Mouse (Mus musculus) B cell, adult 67 days (primary cell): ENCODE results near the gene Olfr374. TPM values are rescaled to one million over a fixed set of nuclear protein-coding genes. Genes with fewer than 3 reads are reported as not detected.

ENCODE experiments used
- total RNA-seq, 2 experiments: library from RNA; stranded (reverse); gene quantifications; 4 replicates each; pipeline ENCODE4 v1.2.4; 2023

Gene Olfr374
- under 1 TPM; 0.09 to 0.27 TPM for total RNA-seq

DNA sequence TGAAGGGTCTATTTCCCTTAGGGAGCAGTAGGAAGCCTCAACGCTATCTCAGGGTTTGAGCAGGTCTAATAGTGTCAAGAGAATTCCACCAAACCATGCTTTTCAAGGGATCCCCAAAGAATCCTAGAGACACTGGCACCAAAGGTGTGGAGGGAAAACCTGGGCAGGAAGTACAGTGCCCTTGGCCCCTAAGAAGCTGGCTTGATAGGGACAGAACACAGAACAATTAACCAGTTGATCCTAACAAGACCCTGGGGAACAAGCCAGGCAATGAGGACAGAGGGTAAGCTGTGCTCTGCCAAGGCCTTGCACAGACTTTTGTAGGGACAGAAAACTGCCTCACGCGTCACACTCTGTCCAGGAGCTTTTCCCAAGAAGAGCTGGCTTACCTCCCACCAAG, at the start of gene Olfr374:
TSS of gene Olfr374 (plus strand) at position 301 of the 400 bp plus-strand sequence.

DNA sequence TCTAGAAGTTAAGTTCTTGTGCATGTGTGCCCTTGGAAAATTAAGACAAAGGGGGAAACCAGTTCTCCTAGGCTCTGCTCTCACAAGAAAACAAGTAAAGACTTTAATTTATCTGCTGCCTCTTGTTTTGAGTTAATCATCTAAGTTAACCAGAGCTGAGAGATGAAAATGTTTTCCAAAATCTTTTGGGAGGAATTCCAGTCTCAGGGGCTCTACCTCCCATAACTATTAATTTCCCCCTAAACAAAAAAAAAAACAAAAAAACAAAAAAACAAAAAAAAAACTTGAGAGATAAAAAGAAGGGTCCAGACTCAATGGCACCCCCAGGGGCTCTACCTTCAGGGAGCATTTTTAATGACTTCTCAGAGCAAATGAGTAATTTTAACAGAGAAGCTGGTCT, 24.0 kb upstream of the Olfr374 start, which contains the start of gene Olfr373:
TSS of gene Olfr373 (plus strand) at position 301 of the 400 bp plus-strand sequence.

DNA sequence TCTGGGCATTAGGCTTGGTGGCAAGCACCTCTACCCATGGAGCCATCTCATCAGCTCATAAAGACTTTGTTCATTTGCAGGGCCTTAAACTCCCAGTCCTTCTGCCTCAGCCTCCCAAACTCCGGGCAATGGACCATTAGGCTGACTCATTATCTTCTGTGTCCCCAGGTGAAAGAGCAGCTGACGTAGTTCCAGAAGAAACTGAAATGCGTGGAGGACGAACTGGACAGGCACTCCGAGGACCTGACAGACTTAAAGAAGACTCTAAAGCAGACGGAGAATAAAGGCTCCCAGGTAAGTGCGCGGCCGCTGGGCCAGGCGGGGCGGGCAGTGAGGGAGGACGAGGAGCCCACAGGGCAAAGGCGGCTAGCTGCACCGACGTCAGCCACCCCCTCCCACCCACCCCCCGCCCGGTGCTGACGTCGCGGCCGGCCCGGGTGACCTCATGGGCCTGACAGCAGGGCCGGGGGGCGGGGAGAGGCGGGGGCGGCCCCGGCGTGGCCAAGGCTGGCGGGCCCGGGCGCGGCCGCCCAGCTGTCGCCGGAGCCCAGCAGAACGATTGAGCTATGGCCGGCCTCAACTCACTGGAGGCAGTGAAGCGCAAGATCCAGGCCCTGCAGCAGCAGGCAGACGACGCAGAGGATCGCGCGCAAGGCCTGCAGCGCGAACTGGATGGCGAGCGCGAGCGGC, 28.1 kb downstream of the Olfr374 start, which contains the start of gene Tpm4:
TSS of gene Tpm4 (plus strand) at position 220 of the 690 bp plus-strand sequence.

DNA sequence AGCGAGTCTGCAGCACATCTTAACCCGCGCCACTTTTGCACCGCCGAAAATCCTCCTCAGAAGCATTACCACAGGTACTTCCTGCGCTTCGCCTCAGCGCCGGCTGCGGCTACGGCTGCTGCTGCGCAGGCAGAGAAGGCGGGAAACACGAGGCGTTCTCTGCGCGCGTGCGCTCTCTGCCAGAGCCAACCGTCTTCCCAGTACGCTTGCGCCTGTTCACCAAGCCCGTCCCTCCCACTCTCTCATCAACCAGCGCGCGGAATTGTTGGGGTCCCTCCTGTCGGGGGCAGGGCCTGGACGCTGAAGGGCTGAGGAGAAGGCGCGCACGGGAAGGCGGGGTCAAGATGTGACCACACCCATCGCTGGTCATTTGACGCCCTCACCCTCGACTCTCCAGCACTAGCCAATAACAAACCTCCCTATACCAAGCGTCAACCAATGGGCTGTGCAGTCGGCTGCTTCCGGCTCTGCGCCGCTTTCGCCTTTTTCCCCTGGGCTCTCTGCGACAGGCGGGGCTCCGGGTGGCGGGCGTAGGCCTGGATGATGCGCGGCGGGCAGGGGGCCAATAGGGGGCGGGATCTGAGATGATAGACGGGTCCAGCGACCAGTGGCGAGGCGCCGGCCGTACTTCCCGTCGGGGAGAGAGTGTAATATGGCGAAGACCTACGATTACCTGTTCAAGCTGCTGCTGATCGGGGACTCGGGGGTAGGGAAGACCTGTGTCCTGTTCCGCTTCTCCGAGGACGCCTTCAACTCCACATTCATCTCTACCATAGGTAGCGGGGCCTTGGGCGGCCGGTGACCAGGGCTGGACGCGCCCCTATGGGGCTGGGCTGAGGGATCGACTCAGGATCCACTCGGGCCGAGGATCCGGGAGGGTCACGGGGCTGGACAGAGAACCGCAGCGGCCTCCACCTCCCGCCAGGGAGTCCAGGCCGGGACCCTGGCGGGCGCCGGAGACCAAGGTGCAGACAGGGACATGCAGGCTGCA, 54.2 kb downstream of the Olfr374 start, which contains the start of gene Rab8a:
TSS of gene Rab8a (plus strand) at position 494 of the 991 bp plus-strand sequence.

Other genes starting within 250 kb of the Olfr374 start
- 10 to 100 TPM in 1 of 2 experiments, 1 to 10 TPM in 1; 7.7 to 15.4 TPM for gene Zfp709, start 225.0 kb upstream of the Olfr374 start, total RNA-seq
- gene Zfp882, start 198.4 kb upstream of the Olfr374 start, total RNA-seq = 10 to 100 TPM in 1 of 2 experiments, 1 to 10 TPM in 1; 9.3 to 15.1 TPM
- 10 to 100 TPM; 17.0 to 24.0 TPM for gene Zfp617, start 198.4 kb upstream of the Olfr374 start, total RNA-seq
- gene Zfp961, start 156.0 kb upstream of the Olfr374 start, total RNA-seq = 10 to 100 TPM; 32.9 to 37.5 TPM
- 100 to 1,000 TPM; 194 to 214 TPM for gene Cyp4f18, start 97.4 kb upstream of the Olfr374 start, total RNA-seq
- gene Olfr372, start 65.8 kb upstream of the Olfr374 start, total RNA-seq = not detected
- not detected for gene Olfr373, start 23.9 kb upstream of the Olfr374 start, total RNA-seq
- gene Tpm4, start 27.9 kb downstream of the Olfr374 start, total RNA-seq = 100 to 1,000 TPM; 241 to 290 TPM
- gene Rab8a, start 54.2 kb downstream of the Olfr374 start, total RNA-seq = 100 to 1,000 TPM; 152 to 153 TPM
- 10 to 100 TPM; 28.4 to 44.0 TPM for gene Hsh2d, start 82.6 kb downstream of the Olfr374 start, total RNA-seq
- not detected for gene Cib3, start 105.8 kb downstream of the Olfr374 start, total RNA-seq
- not detected for gene Gm11034, start 106.6 kb downstream of the Olfr374 start, total RNA-seq
- gene Fam32a, start 112.7 kb downstream of the Olfr374 start, total RNA-seq = 10 to 100 TPM; 69.0 to 86.6 TPM
- gene Ap1m1, start 133.0 kb downstream of the Olfr374 start, total RNA-seq = 100 to 1,000 TPM; 204 to 217 TPM
- gene Gm10282, start 198.2 kb downstream of the Olfr374 start, total RNA-seq = 10 to 100 TPM; 15.6 to 16.1 TPM
- gene Klf2, start 212.0 kb downstream of the Olfr374 start, total RNA-seq = 1,000 to 10,000 TPM; 1,584 to 2,812 TPM